In the genomic region with DNA sequence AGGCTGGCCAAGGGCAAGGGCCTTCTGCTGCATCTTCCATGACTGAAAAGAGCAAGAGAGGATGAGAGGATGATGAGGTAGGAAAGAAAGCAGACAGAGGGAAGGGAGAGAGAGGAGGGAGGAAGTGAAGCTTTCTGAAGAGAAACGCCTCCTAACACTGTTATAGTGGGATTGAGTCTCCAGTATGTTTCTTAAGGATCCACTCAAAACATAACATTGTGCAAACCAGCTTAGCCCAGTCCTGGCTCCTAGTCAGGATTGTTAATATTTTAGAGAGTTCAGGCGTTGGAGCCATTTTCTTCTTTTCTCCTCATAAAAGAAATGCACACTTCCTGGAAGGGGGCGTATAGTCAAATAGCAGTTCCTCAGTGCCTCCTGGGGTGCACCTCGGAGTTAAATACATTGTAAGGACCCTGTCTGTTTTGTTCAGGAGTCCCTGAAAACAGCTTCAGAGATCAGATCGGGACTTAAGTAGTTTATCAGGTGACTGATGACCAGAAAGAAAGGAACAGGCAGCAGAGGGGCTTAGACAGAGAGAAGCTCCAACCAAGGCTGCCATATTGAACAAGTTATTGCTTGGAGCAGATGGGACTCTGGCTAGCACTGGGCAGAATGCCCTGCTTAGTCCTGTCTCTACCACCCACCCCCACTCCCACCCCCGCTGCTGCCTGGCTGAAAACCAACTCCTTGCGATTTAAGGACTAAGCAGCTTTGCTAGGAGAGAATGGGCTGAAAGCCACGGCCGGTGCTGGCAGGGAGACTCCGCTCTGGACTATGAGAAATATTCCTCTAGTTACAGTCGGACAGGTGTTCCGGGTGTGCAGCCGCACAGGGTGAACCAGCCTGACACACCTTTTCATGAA, we compare ENCODE assay signal across 9 mouse cellular contexts.
DNase-seq lines count a peak whose midpoint lies in the region; ATAC-seq and TF ChIP-seq lines count a peak whose summit lies in the region.
"Had no signal": no experiment of that assay in that cellular context is flagged by ENCODE, and none has a peak within 500 bp of the region (broad histone marks: within the 10 kb centered on the region; RNA-seq: fewer than 3 reads in every experiment).

No protein-coding gene starts in this region.

- no peaks in the 10 kb centered on the region for H3K36me3 ChIP-seq in liver, embryonic 12.5 days
- H3K36me3 ChIP-seq in thymus, adult 2 months (ENCODE audit: control insufficient read depth, insufficient read depth, low read length), result no peaks in the 10 kb centered on the region
- H3K36me3 ChIP-seq: liver, embryonic 15.5 days had no signal

- H3K4me1 ChIP-seq in liver, embryonic 12.5 days, result peaks cover 16% of the 10 kb centered on the region
- no peaks in the 10 kb centered on the region for H3K4me1 ChIP-seq in thymus, adult 2 months (replicated peaks; ENCODE audit: control insufficient read depth, insufficient read depth, low read length)
- H3K4me1 ChIP-seq: liver, embryonic 15.5 days had no signal

- no peak for ATAC-seq in liver, embryonic 12.5 days

- DNase-seq in liver, result peak; percentile 3
- DNase-seq in cerebellum, adult 8-10 months, result peak; percentile 75
- peak; percentile 16 for DNase-seq in layer of hippocampus, adult 9-10 months (ENCODE audit: low spot score)
- peak; percentile 59 for DNase-seq in retina, postnatal 7 days (ENCODE audit: low read depth, low spot score)
- no peak for DNase-seq in c-Kit-positive CD71-positive TER-119-positive erythroid progenitor cells, embryonic 14.5 days (ENCODE audit: low spot score)
- no peak for DNase-seq in thymus, adult 2 months
- DNase-seq in thymus, postnatal 4 days, result no peak

- no peak for TF ChIP-seq CTCF in thymus, adult 2 months (IDR thresholded peaks at IDR 0.05; ENCODE audit: borderline replicate concordance, control insufficient read depth, extremely low read depth, insufficient read depth, low read length, poor library complexity)

- no peak overlapping the region for H3K27ac ChIP-seq in liver, embryonic 12.5 days
- no peak overlapping the region for H3K27ac ChIP-seq in thymus, adult 2 months (ENCODE audit: control insufficient read depth, insufficient read depth, low read length)
- H3K27ac ChIP-seq: liver, embryonic 15.5 days had no signal

- H3K9me3 ChIP-seq in liver, embryonic 12.5 days (replicated peaks), result no peaks in the 10 kb centered on the region
- H3K9me3 ChIP-seq: liver, embryonic 15.5 days had no signal

- H3K4me2 ChIP-seq in liver, embryonic 12.5 days, result no peak overlapping the region
- H3K4me2 ChIP-seq: liver, embryonic 15.5 days had no signal

- H3K4me3 ChIP-seq in liver, embryonic 12.5 days, result no peak overlapping the region
- H3K4me3 ChIP-seq in thymus, adult 2 months (ENCODE audit: control insufficient read depth, insufficient read depth, low read length), result no peak overlapping the region
- H3K4me3 ChIP-seq: liver, embryonic 15.5 days had no signal

- H3K27me3 ChIP-seq in liver, embryonic 12.5 days (replicated peaks), result no peaks in the 10 kb centered on the region
- H3K27me3 ChIP-seq in thymus, adult 2 months (ENCODE audit: control insufficient read depth, insufficient read depth, low read length), result no peaks in the 10 kb centered on the region
- H3K27me3 ChIP-seq: liver, embryonic 15.5 days had no signal

- H3K9ac ChIP-seq in liver, embryonic 12.5 days, result no peak overlapping the region
- H3K9ac ChIP-seq: liver, embryonic 15.5 days had no signal

- no peak for TF ChIP-seq POLR2A in thymus, adult 2 months (IDR thresholded peaks at IDR 0.05; ENCODE audit: control insufficient read depth, extremely low read depth, insufficient read depth, low read length, poor library complexity)

- 78% methylated on average over 13 of the region's 13 CpGs for WGBS in liver, embryonic 12.5 days (ENCODE audit: insufficient replicate concordance)
- 93% methylated on average over 13 of the region's 13 CpGs for WGBS in thymus, adult 2 months

Comparison
In these comparisons a context has a peak if more than half of its experiments do, and no peak if none do; other contexts are left out.
1. DNase-seq: peak in liver (single experiment), cerebellum, adult 8-10 months (single experiment), layer of hippocampus, adult 9-10 months (single experiment) and retina, postnatal 7 days (single experiment); none in c-Kit-positive CD71-positive TER-119-positive erythroid progenitor cells, embryonic 14.5 days (single experiment), thymus, adult 2 months (single experiment) and thymus, postnatal 4 days (single experiment).